Mouse (Mus musculus) kidney, embryonic 16.5 days (tissue): Measurements from ENCODE around the gene Kcp. TPM values are rescaled to one million over a fixed set of nuclear protein-coding genes. Genes with fewer than 3 reads are reported as not detected.

Source experiments
- ATAC-seq: fragments of 200-750 bp; cut with Nextera tagmentation; 2 replicates; pipeline ENCODE4 v1.8.0; 2017; ENCODE audit warnings: moderate TSS enrichment; ENCODE audit not compliant: low FRiP score, low TSS enrichment
- H3K27ac ChIP-seq: fragments of 300-500 bp; sonication (generic); 2 replicates; pipeline ENCODE4 v1.5.1; 2014; ENCODE audit warnings: low read length
- H3K27me3 ChIP-seq: fragments of 300-500 bp; sonication (generic); 2 replicates; pipeline ENCODE4 v1.6.1; 2014; ENCODE audit warnings: low read length, control low read depth, mixed read lengths; ENCODE audit not compliant: insufficient read depth
- H3K36me3 ChIP-seq: fragments of 300-500 bp; sonication (generic); 2 replicates; pipeline ENCODE4 v1.6.1; 2014; ENCODE audit warnings: low read length, control low read depth, mixed read lengths; ENCODE audit not compliant: insufficient read depth
- H3K4me1 ChIP-seq: fragments of 300-500 bp; sonication (generic); 2 replicates; pipeline ENCODE4 v1.6.1; 2014; ENCODE audit warnings: low read length, control low read depth, mixed read lengths; ENCODE audit not compliant: insufficient read depth
- H3K4me2 ChIP-seq: fragments of 300-500 bp; sonication (generic); replicated peaks from 2 replicates; pipeline ENCODE4 v1.6.1; 2014; ENCODE audit warnings: low read depth, low read length
- H3K4me3 ChIP-seq: fragments of 300-500 bp; sonication (generic); 2 replicates; pipeline ENCODE4 v1.5.1; 2014; ENCODE audit warnings: mild to moderate bottlenecking, low read length
- H3K9ac ChIP-seq: fragments of 300-500 bp; sonication (generic); replicated peaks from 2 replicates; pipeline ENCODE4 v1.6.1; 2014; ENCODE audit warnings: low read length
- H3K9me3 ChIP-seq: fragments of 300-500 bp; sonication (generic); 2 replicates; pipeline ENCODE4 v1.6.1; 2016; ENCODE audit warnings: low read length, control low read depth
- WGBS: fragments of 180-500 bp; shearing (Covaris S2); extraction: QIAGEN DNeasy Blood & Tissue Kit; methylation state at CpG from one replicate; pipeline ENCODE4 v1.1.7; 2014; 5-methylcytosine and 5-hydroxymethylcytosine counted together
- polyA plus RNA-seq: library from polyadenylated mRNA; unstranded; fragments of >200 nt; fragmentation: Nextera tagmentation; extraction: Ambion mirVana; gene quantifications from 2 replicates; pipeline ENCODE4 v1.2.1, GENCODE M21; 2015

The Kcp gene
- polyA plus RNA-seq = 34.5 and 36.3 TPM in 2 replicates

DNA sequence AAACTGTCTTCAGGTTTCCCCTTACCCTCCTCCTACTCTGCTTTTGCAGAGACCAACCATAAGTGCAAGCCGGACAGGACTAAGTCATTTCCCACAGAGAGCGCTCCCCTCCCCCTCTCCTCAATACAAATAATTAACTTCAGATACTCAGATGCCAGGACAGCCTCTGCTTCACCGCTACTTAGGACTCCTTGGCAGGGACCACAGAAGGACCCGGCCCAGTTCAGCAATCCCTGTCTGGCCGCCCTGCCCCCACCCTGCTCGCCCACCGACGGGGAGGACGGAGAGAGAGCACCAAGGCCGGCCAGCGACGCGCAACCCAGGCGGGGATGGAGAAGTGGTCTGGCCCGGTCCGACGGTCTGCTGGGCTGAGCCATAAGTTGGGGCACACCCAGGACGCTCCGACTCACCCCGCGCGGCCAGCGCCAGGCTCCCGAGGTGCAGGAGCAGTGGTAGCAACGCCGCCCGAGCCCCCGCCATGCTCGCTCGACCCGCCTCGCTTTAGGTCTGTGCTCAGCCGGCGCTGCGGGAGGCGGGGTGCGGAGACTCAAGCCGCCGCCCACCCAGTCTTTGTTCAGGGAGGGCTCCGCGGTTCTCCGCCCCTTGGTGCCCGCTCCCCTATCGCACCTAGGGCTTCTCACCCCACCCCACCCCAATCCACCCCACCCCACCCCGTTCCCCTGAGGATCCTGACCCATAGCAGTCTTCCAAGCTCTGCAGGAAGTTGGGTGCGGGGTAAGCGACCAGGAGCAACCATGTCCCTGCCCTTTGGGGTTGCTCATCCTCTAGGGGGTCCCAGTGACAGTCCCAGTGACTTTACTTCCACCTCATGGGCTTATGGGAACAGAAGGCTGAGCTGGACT lies at the start of gene Kcp:
Gene Kcp, minus strand, starts transcription at position 506 of the 863 bp plus-strand sequence.
- peak within 1 kb of the TSS; percentile 68 for H3K4me2 ChIP-seq
- 1% methylated on average over 40 of the region's 47 CpGs for WGBS
- H3K4me1 ChIP-seq = peaks cover 21% of the 10 kb centered on the region
- peak within 1 kb of the TSS; percentile 72 for H3K9ac ChIP-seq
- H3K27ac ChIP-seq = peak within 1 kb of the TSS; percentile 35
- H3K36me3 ChIP-seq = no peaks in the 10 kb centered on the region
- ATAC-seq = peak; percentile 72
- no peaks in the 10 kb centered on the region for H3K9me3 ChIP-seq
- peak within 1 kb of the TSS; percentile 60 for H3K4me3 ChIP-seq
- H3K27me3 ChIP-seq = no peaks in the 10 kb centered on the region

DNA sequence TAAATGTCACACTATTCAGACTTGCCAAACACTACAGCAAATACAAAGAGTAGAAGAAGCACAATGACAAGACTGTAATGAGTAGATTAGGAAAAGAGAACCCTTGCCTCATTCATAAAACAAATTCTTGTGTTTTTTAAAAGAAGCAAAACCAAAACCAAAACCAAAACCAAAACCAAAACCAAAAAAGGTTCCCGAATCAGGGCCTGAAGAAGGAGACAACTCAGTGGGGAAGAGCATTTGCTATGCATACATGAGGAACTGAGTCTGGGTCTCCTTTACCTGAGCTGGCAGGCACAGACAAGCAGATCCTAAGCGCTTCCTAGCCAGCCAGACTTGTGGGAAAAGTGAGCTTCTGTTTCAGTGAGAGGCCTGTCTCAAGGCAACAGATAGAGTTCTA lies 49.4 kb upstream of the Kcp start:
- Histone ChIP-seq H3K9ac (no peak overlapping the region), H3K27me3 (no peaks in the 10 kb centered on the region), H3K4me2 (no peak overlapping the region), H3K9me3 (no peaks in the 10 kb centered on the region), H3K36me3 (peaks cover 67% of the 10 kb centered on the region), H3K27ac (no peak overlapping the region), H3K4me3 (no peak overlapping the region), H3K4me1 (no peaks in the 10 kb centered on the region)
- no peak for ATAC-seq
- 92% methylated on average over 2 of the region's 2 CpGs for WGBS

DNA sequence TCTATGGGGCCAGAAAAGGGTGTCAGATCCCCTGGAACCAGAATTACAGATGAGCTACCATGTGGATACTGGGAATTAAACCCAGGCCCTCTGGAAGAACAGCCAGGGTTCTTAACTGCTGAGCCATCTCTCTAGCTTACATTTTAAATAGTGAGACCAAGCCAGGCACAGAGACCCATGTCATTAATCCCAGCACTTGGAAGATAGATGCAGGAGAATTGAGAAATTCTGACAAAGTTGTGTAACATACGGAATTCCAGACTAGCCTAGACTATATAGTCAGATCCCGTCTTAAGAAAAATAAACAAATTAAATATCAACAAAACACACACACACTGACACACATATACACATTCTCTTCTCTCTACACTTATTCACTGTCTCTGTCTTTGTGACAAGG lies 44.8 kb upstream of the Kcp start:
- Histone ChIP-seq H3K4me2 (no peak overlapping the region), H3K9ac (no peak overlapping the region), H3K4me1 (no peaks in the 10 kb centered on the region), H3K27me3 (no peaks in the 10 kb centered on the region), H3K4me3 (no peak overlapping the region), H3K9me3 (no peaks in the 10 kb centered on the region), H3K27ac (no peak overlapping the region), H3K36me3 (peaks cover 66% of the 10 kb centered on the region)
- no peak for ATAC-seq
- WGBS = 95% methylated on average over 2 of the region's 2 CpGs

DNA sequence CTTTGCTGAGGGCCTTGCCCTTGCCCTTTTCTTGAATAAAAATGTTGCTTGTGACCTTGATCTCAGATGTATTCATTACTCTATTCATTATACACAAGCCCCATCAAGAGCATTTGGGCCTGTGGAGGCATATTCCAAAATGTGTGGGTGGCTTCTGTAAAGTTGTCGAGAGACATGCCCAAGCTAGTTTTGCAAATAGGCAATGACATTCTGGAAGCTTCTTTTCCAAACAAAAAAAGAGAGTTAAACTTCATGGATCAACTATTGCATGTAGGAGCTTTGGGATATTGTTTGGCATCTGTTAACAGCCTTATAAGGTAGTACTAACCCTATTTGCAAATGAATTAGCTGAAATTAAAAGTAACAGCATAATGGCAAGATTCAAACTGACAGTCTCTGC lies 40.3 kb upstream of the Kcp start:
- Histone ChIP-seq H3K27me3 (no peaks in the 10 kb centered on the region), H3K9me3 (0 out of 2 replicates have a peak, but pooled peaks cover 4% of the 10 kb centered on the region), H3K4me1 (no peaks in the 10 kb centered on the region), H3K4me2 (no peak overlapping the region), H3K27ac (no peak overlapping the region), H3K9ac (no peak overlapping the region), H3K4me3 (no peak overlapping the region), H3K36me3 (peaks cover 65% of the 10 kb centered on the region)
- WGBS = 96% methylated on average over 1 of the region's 1 CpGs
- no peak for ATAC-seq

DNA sequence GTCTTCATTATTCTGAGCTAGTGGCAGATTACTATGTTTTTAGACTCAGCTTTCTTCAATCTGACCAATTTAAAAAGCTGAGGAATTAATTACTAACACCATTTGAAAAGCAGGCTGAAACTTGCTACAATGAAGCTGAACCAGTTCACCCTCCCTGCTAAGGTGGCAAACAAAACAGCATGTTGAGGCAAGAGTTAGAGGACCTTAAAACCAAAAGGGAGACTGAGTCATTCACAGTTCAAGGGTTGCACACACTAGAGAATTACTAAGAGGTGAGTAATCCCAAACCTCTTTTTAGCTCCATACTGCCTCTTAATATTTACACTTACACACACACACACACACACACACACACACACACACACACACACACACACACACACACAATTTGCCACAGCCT lies 39.8 kb upstream of the Kcp start:
- Histone ChIP-seq H3K4me2 (no peak overlapping the region), H3K9me3 (0 out of 2 replicates have a peak, but pooled peaks cover 4% of the 10 kb centered on the region), H3K27ac (no peak overlapping the region), H3K4me1 (no peaks in the 10 kb centered on the region), H3K9ac (no peak overlapping the region), H3K4me3 (no peak overlapping the region), H3K36me3 (peaks cover 67% of the 10 kb centered on the region), H3K27me3 (no peaks in the 10 kb centered on the region)
- no peak for ATAC-seq

DNA sequence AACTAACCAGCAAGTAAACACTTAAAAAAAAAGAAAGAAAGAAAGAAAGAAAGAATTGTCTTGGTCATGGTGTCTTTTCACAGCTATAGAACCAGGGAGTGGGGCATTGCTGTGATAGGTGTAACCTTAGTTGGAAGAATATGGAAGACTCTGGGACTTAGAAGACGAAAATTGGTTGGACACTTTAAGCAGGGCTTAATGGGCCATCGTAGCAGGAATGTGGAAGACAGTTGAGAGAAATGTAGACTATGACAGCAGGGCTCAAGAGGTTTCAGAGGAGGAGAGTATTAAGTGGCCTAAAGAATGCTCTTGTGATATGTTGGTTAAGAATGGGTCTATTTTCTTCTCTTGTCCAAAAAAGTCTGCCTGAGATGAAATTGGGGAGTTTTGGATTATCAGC lies 37.9 kb upstream of the Kcp start:
- no peak for ATAC-seq
- H3K9ac ChIP-seq = no peak overlapping the region
- no peaks in the 10 kb centered on the region for H3K4me1 ChIP-seq
- 96% methylated on average over 2 of the region's 2 CpGs for WGBS
- H3K27ac ChIP-seq = no peak overlapping the region
- H3K27me3 ChIP-seq = no peaks in the 10 kb centered on the region
- H3K4me3 ChIP-seq = no peak overlapping the region
- peaks cover 65% of the 10 kb centered on the region for H3K36me3 ChIP-seq
- H3K9me3 ChIP-seq = 0 out of 2 replicates have a peak, but pooled peaks cover 4% of the 10 kb centered on the region
- H3K4me2 ChIP-seq = no peak overlapping the region

DNA sequence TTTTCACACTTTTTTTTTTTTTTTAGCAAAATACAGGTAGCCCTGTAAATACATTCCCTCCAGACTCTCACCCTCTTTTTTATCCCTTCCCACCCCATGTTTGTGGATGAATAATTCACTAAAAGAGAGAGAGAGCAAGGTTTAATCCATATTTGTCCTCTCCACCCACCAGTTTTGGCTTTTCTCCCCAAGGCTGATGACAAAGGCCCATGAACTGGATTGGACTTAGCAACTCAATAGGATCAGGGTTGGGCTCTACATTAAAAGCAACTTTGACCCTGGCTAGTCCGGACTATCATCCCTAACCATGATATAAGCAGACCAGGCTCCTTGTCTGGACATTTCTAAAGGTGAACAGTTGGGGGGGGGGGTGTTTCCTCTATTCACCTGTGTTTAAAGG lies 33.2 kb upstream of the Kcp start:
- Histone ChIP-seq H3K36me3 (peaks cover 48% of the 10 kb centered on the region), H3K27me3 (no peaks in the 10 kb centered on the region), H3K27ac (no peak overlapping the region), H3K4me2 (no peak overlapping the region), H3K4me1 (no peaks in the 10 kb centered on the region), H3K9me3 (0 out of 2 replicates have a peak, but pooled peaks cover 4% of the 10 kb centered on the region), H3K4me3 (no peak overlapping the region), H3K9ac (no peak overlapping the region)
- ATAC-seq = no peak
- 89% methylated on average over 1 of the region's 1 CpGs for WGBS

DNA sequence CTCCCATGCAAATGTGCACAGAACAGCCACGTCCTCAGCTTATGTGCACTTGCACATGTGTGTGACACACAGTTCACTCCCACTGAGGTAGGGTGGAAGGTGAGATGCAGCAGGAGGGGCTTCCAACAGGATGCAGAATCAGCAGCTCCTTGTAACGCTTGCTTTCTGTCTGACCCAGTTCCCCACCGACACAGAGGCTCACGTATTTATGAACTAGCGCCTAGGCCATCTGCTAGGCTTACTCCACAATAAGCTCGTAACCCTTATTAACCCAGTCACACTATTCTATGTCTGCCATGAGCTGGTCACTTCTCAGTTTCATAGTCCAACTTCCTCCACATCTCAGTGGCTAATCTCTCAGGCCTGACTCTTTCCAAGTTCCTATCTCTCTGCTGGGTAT lies 32.5 kb upstream of the Kcp start:
- Histone ChIP-seq H3K36me3 (peaks cover 41% of the 10 kb centered on the region), H3K4me1 (peaks cover 5% of the 10 kb centered on the region; the same call in 1 of the 2 replicates), H3K27me3 (no peaks in the 10 kb centered on the region), H3K9ac (no peak overlapping the region), H3K9me3 (0 out of 2 replicates have a peak, but pooled peaks cover 2% of the 10 kb centered on the region), H3K4me2 (no peak overlapping the region), H3K4me3 (no peak overlapping the region), H3K27ac (no peak overlapping the region)
- 82% methylated on average over 6 of the region's 6 CpGs for WGBS
- no peak for ATAC-seq

DNA sequence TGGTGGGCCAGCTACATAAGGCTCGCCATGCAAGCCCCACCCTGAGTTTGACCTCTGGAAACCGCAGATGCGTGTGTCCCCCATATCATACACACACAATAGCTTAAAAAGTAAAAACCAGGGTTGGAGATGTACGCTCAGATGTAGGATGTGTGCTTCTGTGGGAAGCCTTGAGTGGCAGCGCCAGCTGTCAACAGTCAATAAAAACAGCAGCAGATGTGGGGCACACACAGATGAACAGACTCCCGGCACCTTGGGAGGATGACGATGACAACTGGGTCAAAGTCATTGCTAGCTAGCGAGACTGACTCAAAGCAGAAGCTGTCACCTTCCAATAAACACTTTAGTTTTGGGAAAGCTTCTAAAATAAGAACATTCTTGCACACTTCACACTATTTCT lies 31.8 kb upstream of the Kcp start:
- no peak for ATAC-seq
- no peaks in the 10 kb centered on the region for H3K27me3 ChIP-seq
- H3K4me2 ChIP-seq = no peak overlapping the region
- H3K27ac ChIP-seq = no peak overlapping the region
- H3K9me3 ChIP-seq = no peaks in the 10 kb centered on the region
- H3K9ac ChIP-seq = no peak overlapping the region
- WGBS = 87% methylated on average over 8 of the region's 8 CpGs
- H3K36me3 ChIP-seq = peaks cover 35% of the 10 kb centered on the region
- H3K4me3 ChIP-seq = no peak overlapping the region
- peaks cover 6% of the 10 kb centered on the region; the same call in 1 of the 2 replicates for H3K4me1 ChIP-seq

DNA sequence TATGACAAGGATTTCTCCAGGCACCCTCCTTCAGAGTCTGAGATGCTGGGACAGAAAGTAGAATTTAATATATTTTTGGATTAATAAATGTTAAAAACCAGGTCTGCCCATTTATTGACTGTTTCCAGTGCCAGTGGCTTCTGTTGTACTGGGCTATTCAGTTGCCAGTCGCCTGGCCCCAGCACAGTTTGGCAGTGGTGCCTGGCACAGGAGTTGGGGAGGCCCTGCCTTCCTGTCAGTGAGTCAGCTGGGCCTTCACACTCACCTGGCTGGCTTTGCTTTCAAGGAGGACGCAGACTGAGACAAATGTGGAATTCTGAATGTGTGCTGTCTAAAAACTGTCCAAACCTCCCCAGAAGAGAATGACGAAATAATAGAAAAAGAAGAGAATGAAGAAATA lies 29.5 kb upstream of the Kcp start:
- no peak for ATAC-seq
- peaks cover 6% of the 10 kb centered on the region; the same call in 1 of the 2 replicates for H3K4me1 ChIP-seq
- no peak overlapping the region for H3K9ac ChIP-seq
- H3K4me3 ChIP-seq = no peak overlapping the region
- H3K27me3 ChIP-seq = no peaks in the 10 kb centered on the region
- WGBS = 85% methylated on average over 3 of the region's 3 CpGs
- H3K4me2 ChIP-seq = no peak overlapping the region
- H3K9me3 ChIP-seq = no peaks in the 10 kb centered on the region
- H3K36me3 ChIP-seq = peaks cover 19% of the 10 kb centered on the region; the same call in 1 of the 2 replicates
- H3K27ac ChIP-seq = no peak overlapping the region
